In the genomic region with DNA sequence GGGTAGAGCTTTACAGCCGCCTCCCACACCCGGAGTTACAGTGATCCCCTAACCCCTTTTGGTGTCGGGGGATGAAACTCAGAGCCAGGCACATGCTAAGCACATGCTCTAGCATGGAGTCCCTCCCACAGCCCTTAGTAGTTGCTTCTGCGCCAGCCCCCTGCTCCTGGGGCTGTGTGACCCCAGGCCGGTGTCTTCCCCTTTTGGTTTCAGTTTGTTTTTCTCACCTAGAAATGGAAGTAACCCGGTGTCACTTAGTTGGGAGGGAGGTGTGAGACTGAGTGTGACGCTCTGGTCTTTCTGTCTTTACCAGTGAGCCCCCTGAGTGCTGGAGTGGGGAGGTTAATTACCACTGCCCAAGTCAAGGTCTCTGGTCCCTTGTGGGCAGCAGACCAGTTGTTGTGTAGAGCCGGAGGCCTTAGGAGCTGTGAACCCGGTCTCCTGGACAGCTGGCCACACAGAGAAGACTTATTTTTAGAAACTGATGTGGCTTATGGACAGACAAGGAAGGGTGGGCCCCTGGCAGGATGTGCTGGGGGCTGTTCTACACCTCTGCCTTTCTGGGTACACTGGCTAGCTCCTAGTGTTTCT, we compare ENCODE assay signal across 8 mouse cellular contexts. TPM values are rescaled to one million over a fixed set of nuclear protein-coding genes. Genes with fewer than 3 reads are reported as not detected.
A peak's percentile ranks its signal among the peaks of the same experiment; 100 is the strongest.
DNase-seq lines count a peak whose midpoint lies in the region; ATAC-seq and TF ChIP-seq lines count a peak whose summit lies in the region.

No protein-coding gene starts in this region.

- DNase-seq in left cerebral cortex, adult 2 months (ENCODE audit: extremely low spot score in 1 of 2, low spot score in 2 of 2), result no peak
- DNase-seq in left cerebral cortex, adult 9 months (ENCODE audit: low spot score in 2 of 2), result no peak
- no peak for DNase-seq in forebrain, embryonic 11.5 days (ENCODE audit: low spot score)
- no peak for DNase-seq in liver, embryonic 13.5 days
- DNase-seq in retina, postnatal 1 day, result no peak
- no peak for DNase-seq in urinary bladder, adult 2 months (ENCODE audit: low spot score)

- peak overlapping the region; percentile 84 for H3K27ac ChIP-seq in left cerebral cortex, adult 2 months
- no peak overlapping the region for H3K27ac ChIP-seq in forebrain, embryonic 11.5 days (ENCODE audit: low read depth, low read length)
- H3K27ac ChIP-seq in liver, embryonic 13.5 days, result peak overlapping the region; percentile 41; the same call in 1 of the 2 replicates
- H3K27ac ChIP-seq in neural tube, embryonic 12.5 days, result no peak overlapping the region

- no peaks in the 10 kb centered on the region; the same call in 1 of the 2 replicates for H3K27me3 ChIP-seq in forebrain, embryonic 11.5 days (ENCODE audit: control insufficient read depth, insufficient read depth, low read length)
- 0 out of 2 replicates have a peak, but pooled peaks cover 4% of the 10 kb centered on the region for H3K27me3 ChIP-seq in liver, embryonic 13.5 days
- no peaks in the 10 kb centered on the region for H3K27me3 ChIP-seq in neural tube, embryonic 12.5 days (replicated peaks)

- H3K9ac ChIP-seq in forebrain, embryonic 11.5 days (ENCODE audit: low read length), result peak overlapping the region; percentile 62
- H3K9ac ChIP-seq in liver, embryonic 13.5 days, result peak overlapping the region; percentile 76
- peak overlapping the region; percentile 58 for H3K9ac ChIP-seq in neural tube, embryonic 12.5 days

- no peak for TF ChIP-seq CTCF in left cerebral cortex, adult 2 months (IDR thresholded peaks at IDR 0.05)

- peak overlapping the region; percentile 59 for H3K4me2 ChIP-seq in forebrain, embryonic 11.5 days (ENCODE audit: low read depth, low read length, severe bottlenecking)
- peak overlapping the region; percentile 89 for H3K4me2 ChIP-seq in liver, embryonic 13.5 days
- peak overlapping the region; percentile 67 for H3K4me2 ChIP-seq in neural tube, embryonic 12.5 days (replicated peaks)

- no peaks in the 10 kb centered on the region for H3K36me3 ChIP-seq in forebrain, embryonic 11.5 days (ENCODE audit: control insufficient read depth, insufficient read depth, low read length)
- peaks cover 9% of the 10 kb centered on the region; the same call in 1 of the 2 replicates for H3K36me3 ChIP-seq in liver, embryonic 13.5 days
- H3K36me3 ChIP-seq in neural tube, embryonic 12.5 days, result no peaks in the 10 kb centered on the region; the same call in 1 of the 2 replicates

- H3K4me1 ChIP-seq in forebrain, embryonic 11.5 days (replicated peaks; ENCODE audit: control insufficient read depth, insufficient read depth, low read length), result peaks cover 9% of the 10 kb centered on the region
- H3K4me1 ChIP-seq in liver, embryonic 13.5 days (replicated peaks), result peaks cover 50% of the 10 kb centered on the region
- H3K4me1 ChIP-seq in neural tube, embryonic 12.5 days, result peaks cover 14% of the 10 kb centered on the region

- ATAC-seq in forebrain, embryonic 11.5 days (replicated peaks; ENCODE audit: low FRiP score), result no peak
- peak; percentile 35 to 57; a peak in 3 of 4 replicates for ATAC-seq in hematopoietic stem cell, adult 5-6 weeks (replicated peaks in 1 of 2; ENCODE audit: insufficient read depth in 1 of 2, low FRiP score in 2 of 2, low TSS enrichment in 1 of 2, low read depth in 1 of 2, poor library complexity in 2 of 2, severe bottlenecking in 2 of 2)
- no peak for ATAC-seq in liver, embryonic 13.5 days (ENCODE audit: low read depth)
- no peak for ATAC-seq in neural tube, embryonic 12.5 days (ENCODE audit: low FRiP score, low read depth)

- 55% methylated on average over 9 of the region's 9 CpGs for WGBS in forebrain, embryonic 11.5 days
- 9% methylated on average over 9 of the region's 9 CpGs for WGBS in liver, embryonic 13.5 days (ENCODE audit: insufficient replicate concordance)
- WGBS in neural tube, embryonic 12.5 days, result 40% methylated on average over 9 of the region's 9 CpGs

- no peaks in the 10 kb centered on the region for H3K9me3 ChIP-seq in forebrain, embryonic 11.5 days (ENCODE audit: control insufficient read depth, low read length)
- H3K9me3 ChIP-seq in liver, embryonic 13.5 days (replicated peaks), result no peaks in the 10 kb centered on the region
- no peaks in the 10 kb centered on the region for H3K9me3 ChIP-seq in neural tube, embryonic 12.5 days

- intact Hi-C loops in left cerebral cortex, adult 2 months (cut with DNase I), result loop anchor here (1.0 kb wide), 1 partner anchor 14 kb away; no protein-coding TSS in a partner anchor

- peak overlapping the region; percentile 62 for H3K4me3 ChIP-seq in left cerebral cortex, adult 2 months
- peak overlapping the region; percentile 43 for H3K4me3 ChIP-seq in forebrain, embryonic 11.5 days (ENCODE audit: low read depth, low read length)
- H3K4me3 ChIP-seq in liver, embryonic 13.5 days (replicated peaks), result peak overlapping the region; percentile 69
- peak overlapping the region; percentile 44 for H3K4me3 ChIP-seq in neural tube, embryonic 12.5 days

RNA-seq across cellular contexts. Expression of gene St6galnac4, which starts 0.9 kb away (rescaled TPM):
- total RNA-seq in left cerebral cortex, adult 2 months (2021), result 10 to 100 TPM; 37.2 to 38.0 TPM
- polyA plus RNA-seq in forebrain, embryonic 11.5 days (2014; fragmentation: Nextera tagmentation; extraction: Ambion mirVana), result 15.4 and 16.7 TPM in 2 replicates
- 17.5 and 26.0 TPM in 2 replicates for total RNA-seq in hematopoietic stem cell, adult 5-6 weeks (2017)
- polyA plus RNA-seq in liver, embryonic 13.5 days (2015; fragmentation: Nextera tagmentation; extraction: Ambion mirVana), result 13.5 and 14.1 TPM in 2 replicates
- polyA plus RNA-seq in neural tube, embryonic 12.5 days (2016; fragmentation: Nextera tagmentation; extraction: Ambion mirVana), result 20.4 and 21.4 TPM in 2 replicates
- polyA plus RNA-seq in urinary bladder, adult 2 months (2012; rRNA removed), result 13.3 and 16.1 TPM in 2 replicates

RNA-seq across cellular contexts. Expression of gene St6galnac6, which starts 11.7 kb away (rescaled TPM):
- 100 to 1,000 TPM; 122 to 133 TPM for total RNA-seq in left cerebral cortex, adult 2 months (2021)
- polyA plus RNA-seq in forebrain, embryonic 11.5 days (2014; fragmentation: Nextera tagmentation; extraction: Ambion mirVana), result 4.7 and 5.1 TPM in 2 replicates
- 13.3 TPM in 2 replicates for total RNA-seq in hematopoietic stem cell, adult 5-6 weeks (2017)
- 10.0 and 12.8 TPM in 2 replicates for polyA plus RNA-seq in liver, embryonic 13.5 days (2015; fragmentation: Nextera tagmentation; extraction: Ambion mirVana)
- polyA plus RNA-seq in neural tube, embryonic 12.5 days (2016; fragmentation: Nextera tagmentation; extraction: Ambion mirVana), result 10.1 and 11.5 TPM in 2 replicates
- polyA plus RNA-seq in urinary bladder, adult 2 months (2012; rRNA removed), result 20.8 and 33.1 TPM in 2 replicates

RNA-seq across cellular contexts. Expression of gene 9430097D07Rik, which starts 12.3 kb away (rescaled TPM):
- total RNA-seq in left cerebral cortex, adult 2 months (2021), result 1 to 10 TPM in 1 of 2 experiments, under 1 TPM in 1; 0.75 to 1.1 TPM
- polyA plus RNA-seq in forebrain, embryonic 11.5 days (2014; fragmentation: Nextera tagmentation; extraction: Ambion mirVana), result 0.35 TPM in 1 of 2 replicates, not detected in the other
- not detected in 2 replicates for total RNA-seq in hematopoietic stem cell, adult 5-6 weeks (2017)
- not detected in 2 replicates for polyA plus RNA-seq in liver, embryonic 13.5 days (2015; fragmentation: Nextera tagmentation; extraction: Ambion mirVana)
- 0.25 and 0.69 TPM in 2 replicates for polyA plus RNA-seq in neural tube, embryonic 12.5 days (2016; fragmentation: Nextera tagmentation; extraction: Ambion mirVana)
- polyA plus RNA-seq in urinary bladder, adult 2 months (2012; rRNA removed), result 0.07 TPM in 1 of 2 replicates, not detected in the other

RNA-seq across cellular contexts. Expression of gene Pip5kl1, which starts 13.2 kb away (rescaled TPM):
- 10 to 100 TPM; 10.1 to 14.1 TPM for total RNA-seq in left cerebral cortex, adult 2 months (2021)
- polyA plus RNA-seq in forebrain, embryonic 11.5 days (2014; fragmentation: Nextera tagmentation; extraction: Ambion mirVana), result 1.8 and 2.3 TPM in 2 replicates
- not detected in 2 replicates for total RNA-seq in hematopoietic stem cell, adult 5-6 weeks (2017)
- 0.10 TPM in 1 of 2 replicates, not detected in the other for polyA plus RNA-seq in liver, embryonic 13.5 days (2015; fragmentation: Nextera tagmentation; extraction: Ambion mirVana)
- polyA plus RNA-seq in neural tube, embryonic 12.5 days (2016; fragmentation: Nextera tagmentation; extraction: Ambion mirVana), result 3.9 and 4.0 TPM in 2 replicates
- 0.08 TPM in 1 of 2 replicates, not detected in the other for polyA plus RNA-seq in urinary bladder, adult 2 months (2012; rRNA removed)

RNA-seq across cellular contexts. Expression of gene Dpm2, which starts 17.2 kb away (rescaled TPM):
- 10 to 100 TPM; 79.4 to 82.6 TPM for total RNA-seq in left cerebral cortex, adult 2 months (2021)
- 98.9 and 102 TPM in 2 replicates for polyA plus RNA-seq in forebrain, embryonic 11.5 days (2014; fragmentation: Nextera tagmentation; extraction: Ambion mirVana)
- total RNA-seq in hematopoietic stem cell, adult 5-6 weeks (2017), result 35.6 and 43.0 TPM in 2 replicates
- 60.4 and 64.2 TPM in 2 replicates for polyA plus RNA-seq in liver, embryonic 13.5 days (2015; fragmentation: Nextera tagmentation; extraction: Ambion mirVana)
- 121 and 124 TPM in 2 replicates for polyA plus RNA-seq in neural tube, embryonic 12.5 days (2016; fragmentation: Nextera tagmentation; extraction: Ambion mirVana)
- 88.5 and 117 TPM in 2 replicates for polyA plus RNA-seq in urinary bladder, adult 2 months (2012; rRNA removed)

Comparison
In these comparisons a context has a peak if more than half of its experiments do, and no peak if none do; other contexts are left out.
1. H3K27ac ChIP-seq: peak in left cerebral cortex, adult 2 months (single experiment) and liver, embryonic 13.5 days (single experiment); none in forebrain, embryonic 11.5 days (single experiment) and neural tube, embryonic 12.5 days (single experiment).
2. ATAC-seq: peak in hematopoietic stem cell, adult 5-6 weeks (2 of 2); none in forebrain, embryonic 11.5 days (single experiment), liver, embryonic 13.5 days (single experiment) and neural tube, embryonic 12.5 days (single experiment).
3. Peak in every context shown above with its lines, with median percentiles within 50 percentile points of each other: H3K4me3 ChIP-seq, H3K4me2 ChIP-seq and H3K9ac ChIP-seq.